Mouse (Mus musculus): ENCODE results near the gene Atp2a3.
A peak's percentile ranks its signal among the peaks of the same experiment; 100 is the strongest.

DNA sequence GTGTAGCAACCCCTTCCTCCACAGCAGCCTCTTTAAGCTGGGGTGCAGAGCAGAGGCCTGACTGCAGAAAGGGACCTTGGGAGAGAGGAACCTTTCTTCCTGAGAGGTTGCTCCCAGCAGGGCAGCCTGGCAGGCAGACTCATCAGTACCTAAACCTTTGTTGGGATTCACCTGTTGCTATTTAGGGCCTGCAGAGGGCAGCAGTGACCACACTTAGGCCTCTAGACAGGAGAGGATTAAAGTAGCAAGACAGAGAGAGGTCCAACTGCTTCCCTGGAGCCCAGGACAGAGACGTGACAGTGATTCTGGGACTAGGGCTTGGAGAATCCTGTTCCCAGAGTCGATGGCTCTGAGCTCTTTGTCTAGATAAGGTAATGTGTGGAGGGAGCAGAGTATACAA lies 45.4 kb downstream of the Atp2a3 start:
- peak; percentile 71 for TF ChIP-seq CTCF (IDR thresholded peaks at IDR 0.05; ENCODE audit: low read depth, low read length)
- no peak for TF ChIP-seq EP300 (IDR thresholded peaks at IDR 0.05; ENCODE audit: insufficient read depth, low read depth, low read length)
